Mouse (Mus musculus): Measurements from ENCODE around the gene Gm38100. TPM values are rescaled to one million over a fixed set of nuclear protein-coding genes. Genes with fewer than 3 reads are reported as not detected.

The Gm38100 gene
- polyA plus RNA-seq, 1 experiment from 2014 or later = not detected

- no peak overlapping the region for H3K9ac ChIP-seq (ENCODE audit: low read depth, low read length)
- H3K27ac ChIP-seq (ENCODE audit: low read length) = no peak overlapping the region
- no peak overlapping the region for H3K4me2 ChIP-seq (ENCODE audit: low read depth, low read length)
- WGBS (ENCODE audit: insufficient replicate concordance) = 82% methylated on average over 2 of the region's 2 CpGs
- H3K36me3 ChIP-seq (ENCODE audit: control insufficient read depth, insufficient read depth) = no peaks in the 10 kb centered on the region
- H3K9me3 ChIP-seq (replicated peaks; ENCODE audit: control insufficient read depth, low read length) = no peaks in the 10 kb centered on the region
- H3K27me3 ChIP-seq (ENCODE audit: control insufficient read depth, insufficient read depth, low read depth, low read length) = no peaks in the 10 kb centered on the region
- H3K4me3 ChIP-seq (ENCODE audit: low read depth, low read length) = no peak overlapping the region
- no peaks in the 10 kb centered on the region for H3K4me1 ChIP-seq (ENCODE audit: control insufficient read depth, low read depth, low read length)
- no peak for ATAC-seq (ENCODE audit: low read depth)
Observed at GRCm38 (mm10) chr1:175950851-175951250, 30.7 kb downstream of the Gm38100 start.

- Histone ChIP-seq H3K27me3 (ENCODE audit: control insufficient read depth, insufficient read depth, low read depth, low read length) (no peaks in the 10 kb centered on the region), H3K9ac (ENCODE audit: low read depth, low read length) (no peak overlapping the region), H3K36me3 (ENCODE audit: control insufficient read depth, insufficient read depth) (no peaks in the 10 kb centered on the region)
Observed at GRCm38 (mm10) chr1:175961786-175962185, 41.7 kb downstream of the Gm38100 start.

GRCm38 (mm10) chr1:175967004-175967745 lies 47.0 kb downstream of the Gm38100 start:
- H3K27me3 ChIP-seq (ENCODE audit: control insufficient read depth, insufficient read depth, low read depth, low read length) = no peaks in the 10 kb centered on the region
- no peak overlapping the region for H3K9ac ChIP-seq (ENCODE audit: low read depth, low read length)
- no peaks in the 10 kb centered on the region for H3K36me3 ChIP-seq (ENCODE audit: control insufficient read depth, insufficient read depth)
- H3K4me2 ChIP-seq (ENCODE audit: low read depth, low read length) = no peak overlapping the region
- WGBS (ENCODE audit: insufficient replicate concordance) = 50% methylated on average over 5 of the region's 5 CpGs
- H3K9me3 ChIP-seq (replicated peaks; ENCODE audit: control insufficient read depth, low read length) = no peaks in the 10 kb centered on the region
- no peaks in the 10 kb centered on the region for H3K4me1 ChIP-seq (ENCODE audit: control insufficient read depth, low read depth, low read length)
- ATAC-seq (ENCODE audit: low read depth) = no peak
- no peak overlapping the region for H3K27ac ChIP-seq (ENCODE audit: low read length)
- H3K4me3 ChIP-seq (ENCODE audit: low read depth, low read length) = no peak overlapping the region

More at GRCm38 (mm10) chr1:175961786-175962185, 41.7 kb downstream of the Gm38100 start:
- Histone ChIP-seq H3K4me2 (ENCODE audit: low read depth, low read length) (no peak overlapping the region), H3K4me1 (ENCODE audit: control insufficient read depth, low read depth, low read length) (no peaks in the 10 kb centered on the region), H3K27ac (ENCODE audit: low read length) (no peak overlapping the region), H3K4me3 (ENCODE audit: low read depth, low read length) (no peak overlapping the region), H3K9me3 (replicated peaks; ENCODE audit: control insufficient read depth, low read length) (no peaks in the 10 kb centered on the region)
- WGBS (ENCODE audit: insufficient replicate concordance) = 61% methylated on average over 2 of the region's 2 CpGs
- ATAC-seq (ENCODE audit: low read depth) = no peak

- Histone ChIP-seq H3K36me3 (ENCODE audit: control insufficient read depth, insufficient read depth) (no peaks in the 10 kb centered on the region), H3K4me3 (ENCODE audit: low read depth, low read length) (no peak overlapping the region), H3K27me3 (ENCODE audit: control insufficient read depth, insufficient read depth, low read depth, low read length) (no peaks in the 10 kb centered on the region), H3K4me2 (ENCODE audit: low read depth, low read length) (no peak overlapping the region), H3K4me1 (ENCODE audit: control insufficient read depth, low read depth, low read length) (no peaks in the 10 kb centered on the region), H3K27ac (ENCODE audit: low read length) (no peak overlapping the region), H3K9ac (ENCODE audit: low read depth, low read length) (no peak overlapping the region), H3K9me3 (replicated peaks; ENCODE audit: control insufficient read depth, low read length) (no peaks in the 10 kb centered on the region)
- 63% methylated on average over 5 of the region's 5 CpGs for WGBS (ENCODE audit: insufficient replicate concordance)
- ATAC-seq (ENCODE audit: low read depth) = no peak
Observed at GRCm38 (mm10) chr1:175970710-175971109, 50.6 kb downstream of the Gm38100 start.

Other genes with a start within 250 kb of the Gm38100 start
- 1.0 and 1.3 TPM in 2 replicates for gene Opn3, start 227.6 kb upstream of the Gm38100 start, polyA plus RNA-seq (2015; fragmentation: Nextera tagmentation; extraction: Ambion mirVana)
- gene Chml, start 227.4 kb upstream of the Gm38100 start, polyA plus RNA-seq (2015; fragmentation: Nextera tagmentation; extraction: Ambion mirVana) = 0.83 TPM in 2 replicates
- gene Wdr64, start 221.7 kb upstream of the Gm38100 start, polyA plus RNA-seq (2015; fragmentation: Nextera tagmentation; extraction: Ambion mirVana) = not detected in 2 replicates
- 27.8 and 28.5 TPM in 2 replicates for gene Exo1, start 39.7 kb upstream of the Gm38100 start, polyA plus RNA-seq (2015; fragmentation: Nextera tagmentation; extraction: Ambion mirVana)
- gene Rbm8a2, start 58.8 kb downstream of the Gm38100 start, polyA plus RNA-seq (2015; fragmentation: Nextera tagmentation; extraction: Ambion mirVana) = 0.14 and 0.18 TPM in 2 replicates